Mouse (Mus musculus) forebrain, embryonic 14.5 days (tissue): ENCODE results near the gene Cars2. TPM values are rescaled to one million over a fixed set of nuclear protein-coding genes. Genes with fewer than 3 reads are reported as not detected.
"Not testable (repeated sequence)": the region's sequence is repeated elsewhere in the genome, so short reads cannot be mapped to it uniquely, and the experiment has no call there.

Source experiments
- ATAC-seq: fragments of 200-750 bp; cut with Nextera tagmentation; 2 replicates; pipeline ENCODE4 v1.8.0; 2017; ENCODE audit warnings: mild to moderate bottlenecking, moderate library complexity
- DNase-seq: peaks from one replicate; pipeline ENCODE4 v3.0.0-alpha.2; 2015; ENCODE audit warnings: low spot score
- H3K27ac ChIP-seq: fragments of 300-500 bp; sonication (generic); 2 replicates; pipeline ENCODE4 v1.5.1; 2014; ENCODE audit warnings: low read depth, mild to moderate bottlenecking, control low read depth, low read length, moderate library complexity
- H3K27me3 ChIP-seq: fragments of 300-500 bp; sonication (generic); replicated peaks from 2 replicates; pipeline ENCODE4 v1.6.1; 2014; ENCODE audit warnings: low read length, control low read depth, mixed read lengths; ENCODE audit not compliant: control insufficient read depth, insufficient read depth
- H3K36me3 ChIP-seq: fragments of 300-500 bp; sonication (generic); 2 replicates; pipeline ENCODE4 v1.6.1; 2014; ENCODE audit warnings: low read length, control low read depth; ENCODE audit not compliant: control insufficient read depth, insufficient read depth
- H3K4me1 ChIP-seq: fragments of 300-500 bp; sonication (generic); 2 replicates; pipeline ENCODE4 v1.6.1; 2014; ENCODE audit warnings: antibody characterized with exemption, low read length, control low read depth; ENCODE audit not compliant: control insufficient read depth, insufficient read depth
- H3K4me2 ChIP-seq: fragments of 300-500 bp; sonication (generic); 2 replicates; pipeline ENCODE4 v1.6.1; 2014; ENCODE audit warnings: mild to moderate bottlenecking, control low read depth, low read length
- H3K4me3 ChIP-seq: fragments of 300-500 bp; sonication (generic); 2 replicates; pipeline ENCODE4 v1.5.1; 2014; ENCODE audit warnings: low read depth, low read length, control low read depth
- H3K9ac ChIP-seq: fragments of 300-500 bp; sonication (generic); 2 replicates; pipeline ENCODE4 v1.6.1; 2014; ENCODE audit warnings: mild to moderate bottlenecking, low read length, control low read depth, moderate library complexity
- H3K9me3 ChIP-seq: fragments of 300-500 bp; sonication (generic); replicated peaks from 2 replicates; pipeline ENCODE4 v1.6.1; 2016; ENCODE audit warnings: low read length, control low read depth, mixed read lengths; ENCODE audit not compliant: control insufficient read depth
- WGBS: fragments of 180-500 bp; shearing (Covaris S2); extraction: QIAGEN DNeasy Blood & Tissue Kit; methylation state at CpG from one replicate; pipeline ENCODE4 v1.1.7; 2014; 5-methylcytosine and 5-hydroxymethylcytosine counted together
- polyA plus RNA-seq: library from polyadenylated mRNA; unstranded; fragments of >200 nt; fragmentation: Nextera tagmentation; extraction: Ambion mirVana; gene quantifications from 2 replicates; pipeline ENCODE4 v1.2.1, GENCODE M21; 2014

The Cars2 gene
- polyA plus RNA-seq, 1 experiment from 2014 or later: 26.0 TPM

DNA sequence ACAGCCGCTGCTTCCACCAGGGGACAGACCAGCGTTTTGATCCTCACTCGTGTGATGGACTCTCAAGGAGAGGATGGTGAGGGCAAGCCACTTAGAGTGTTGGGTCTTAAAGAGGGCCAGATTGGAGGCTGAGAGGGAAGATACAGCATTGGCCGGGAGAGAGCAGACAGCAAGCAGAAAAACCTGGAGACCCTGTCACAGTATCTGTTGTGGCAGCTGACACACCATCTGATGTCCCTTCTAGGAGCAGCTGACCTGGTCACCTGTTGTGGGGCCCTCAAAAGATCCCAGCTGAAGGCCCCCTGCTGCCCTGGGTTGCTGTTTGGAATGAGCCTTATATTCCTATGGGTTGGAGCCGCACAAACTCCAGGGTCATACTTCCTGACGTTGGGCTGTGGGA, 21.8 kb upstream of the Cars2 start:
- no peak for ATAC-seq
- no peak overlapping the region for H3K4me2 ChIP-seq

DNA sequence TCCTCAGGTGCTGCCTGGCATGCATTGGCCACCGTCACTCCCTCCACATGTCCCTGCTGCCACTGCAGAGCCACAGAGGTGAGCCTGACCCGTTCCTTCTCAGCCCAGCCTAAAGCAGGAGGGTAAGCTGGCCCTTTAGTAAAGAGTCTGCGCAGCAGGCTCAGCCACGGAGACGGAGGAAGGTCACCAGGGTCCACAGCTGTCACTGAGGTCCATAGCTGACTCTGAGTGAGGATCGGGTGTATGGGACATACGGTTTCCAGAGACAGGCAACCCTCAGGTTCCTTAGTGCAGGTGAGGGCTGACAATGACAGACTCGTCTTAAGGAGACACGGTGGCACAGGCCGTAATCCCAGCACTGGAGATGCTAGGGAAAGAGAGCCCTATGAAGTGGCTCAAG, 21.4 kb upstream of the Cars2 start:
- WGBS: 91% methylated on average over 10 of the region's 10 CpGs
- ATAC-seq: no peak
- DNase-seq: no peak
- H3K9ac ChIP-seq: no peak overlapping the region
- H3K4me2 ChIP-seq: no peak overlapping the region
- no peak overlapping the region for H3K27ac ChIP-seq
- 0 out of 2 replicates have a peak, but pooled peaks cover 3% of the 10 kb centered on the region for H3K4me1 ChIP-seq
- H3K27me3 ChIP-seq: no peaks in the 10 kb centered on the region
- no peak overlapping the region for H3K4me3 ChIP-seq
- H3K36me3 ChIP-seq: peaks cover 11% of the 10 kb centered on the region
- H3K9me3 ChIP-seq: no peaks in the 10 kb centered on the region

More for the DNA sequence above, 21.8 kb upstream of the Cars2 start:
- Histone ChIP-seq H3K4me3 (no peak overlapping the region), H3K27ac (no peak overlapping the region), H3K9me3 (no peaks in the 10 kb centered on the region), H3K27me3 (no peaks in the 10 kb centered on the region), H3K36me3 (0 out of 2 replicates have a peak, but pooled peaks cover 9% of the 10 kb centered on the region), H3K4me1 (0 out of 2 replicates have a peak, but pooled peaks cover 3% of the 10 kb centered on the region), H3K9ac (no peak overlapping the region)
- 79% methylated on average over 6 of the region's 6 CpGs for WGBS
- DNase-seq: no peak

DNA sequence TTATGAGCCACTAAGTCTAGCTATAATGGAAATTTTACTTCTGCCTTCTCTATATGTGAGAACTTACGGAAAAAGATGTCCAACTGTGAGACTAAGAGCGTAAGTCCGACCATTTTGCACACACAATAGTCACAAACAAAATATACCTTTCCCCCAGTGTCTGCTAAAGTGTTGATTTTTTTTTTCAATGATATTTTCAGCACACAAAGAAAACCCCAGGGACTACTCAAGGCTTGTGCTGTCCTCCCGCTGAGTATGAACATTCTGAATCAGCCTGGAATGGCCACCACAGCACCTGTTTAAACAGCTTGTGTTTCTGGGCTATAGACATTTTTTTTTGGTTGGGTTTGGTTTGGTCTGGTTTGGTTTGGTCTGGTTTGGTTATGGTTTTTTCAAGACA, 20.2 kb upstream of the Cars2 start:
- ATAC-seq (no peak), DNase-seq (no peak)
- peaks cover 14% of the 10 kb centered on the region for H3K36me3 ChIP-seq
- no peak overlapping the region for H3K27ac ChIP-seq
- H3K9me3 ChIP-seq: no peaks in the 10 kb centered on the region
- H3K9ac ChIP-seq: no peak overlapping the region
- 97% methylated on average over 4 of the region's 4 CpGs for WGBS
- no peaks in the 10 kb centered on the region for H3K4me1 ChIP-seq
- H3K4me2 ChIP-seq: no peak overlapping the region
- H3K4me3 ChIP-seq: no peak overlapping the region
- no peaks in the 10 kb centered on the region for H3K27me3 ChIP-seq

DNA sequence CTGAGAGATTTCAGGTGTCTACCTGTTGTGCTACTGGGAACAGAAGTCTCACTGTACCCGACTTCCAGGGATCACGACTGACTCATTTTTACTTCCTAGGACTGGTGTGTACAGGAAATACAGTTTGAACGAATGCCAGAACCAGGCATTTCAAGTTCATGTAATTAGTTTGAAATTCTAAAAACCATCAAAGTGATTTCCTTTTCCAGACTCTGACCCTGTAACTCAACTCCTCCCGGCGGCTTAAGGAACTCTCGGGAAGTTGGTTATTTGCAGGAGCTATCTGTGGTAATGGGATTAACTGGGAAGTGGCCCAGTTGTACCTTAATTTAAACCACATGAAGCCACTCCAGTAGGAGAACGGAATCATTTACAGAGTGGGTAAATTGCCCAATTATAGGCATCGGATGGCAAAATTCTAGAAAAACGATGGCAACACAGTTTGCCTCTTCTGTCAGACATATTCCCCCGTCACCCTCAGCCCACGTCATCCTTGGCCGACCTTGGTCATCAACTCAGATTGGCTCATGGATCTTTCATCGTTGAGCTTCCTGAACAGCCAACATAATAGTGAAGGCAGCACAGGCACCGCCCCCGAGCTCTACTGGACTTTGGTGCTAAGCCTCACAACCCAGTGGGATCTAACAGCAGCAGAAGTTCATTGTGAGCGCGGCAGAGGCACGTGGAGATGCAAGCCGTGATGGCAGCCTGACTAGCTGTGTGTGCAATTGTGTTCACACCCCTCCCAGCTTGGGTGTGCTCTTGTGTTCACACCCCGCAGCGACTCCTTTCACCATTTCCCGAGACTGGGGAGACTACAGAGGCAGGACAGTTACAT, 18.9 kb upstream of the Cars2 start:
- Histone ChIP-seq H3K4me1 (no peaks in the 10 kb centered on the region), H3K4me3 (no peak overlapping the region), H3K4me2 (no peak overlapping the region), H3K27me3 (no peaks in the 10 kb centered on the region), H3K9ac (no peak overlapping the region), H3K9me3 (peaks cover 3% of the 10 kb centered on the region; the same call in 1 of the 2 replicates), H3K36me3 (peaks cover 25% of the 10 kb centered on the region), H3K27ac (no peak overlapping the region)
- no peak for DNase-seq
- 88% methylated on average over 22 of the region's 22 CpGs for WGBS
- no peak for ATAC-seq

DNA sequence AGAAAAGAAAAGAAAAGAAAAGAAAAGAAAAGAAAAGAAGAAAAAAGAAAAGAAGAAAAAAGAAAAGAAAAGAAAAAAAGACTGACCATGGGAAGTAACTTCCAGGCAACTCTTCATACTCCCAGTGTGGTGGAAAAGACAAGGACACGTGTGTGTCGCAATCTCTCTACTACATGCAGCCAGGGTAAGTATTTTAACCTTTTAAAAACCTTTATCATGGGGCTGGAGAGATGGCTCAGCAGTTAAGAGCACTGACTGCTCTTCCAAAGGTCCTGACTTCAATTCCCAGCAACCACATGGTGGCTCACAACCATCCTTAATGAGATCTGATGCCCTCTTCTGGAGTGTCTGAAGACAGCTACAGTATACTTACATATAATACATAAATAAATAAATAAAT, 17.6 kb upstream of the Cars2 start:
- H3K9me3 ChIP-seq, H3K4me1 ChIP-seq, ATAC-seq, H3K27me3 ChIP-seq, H3K27ac ChIP-seq, DNase-seq, H3K4me3 ChIP-seq, H3K4me2 ChIP-seq, H3K9ac ChIP-seq: not testable (repeated sequence)
- WGBS: 98% methylated on average over 2 of the region's 2 CpGs
- H3K36me3 ChIP-seq: peaks cover 38% of the 10 kb centered on the region

DNA sequence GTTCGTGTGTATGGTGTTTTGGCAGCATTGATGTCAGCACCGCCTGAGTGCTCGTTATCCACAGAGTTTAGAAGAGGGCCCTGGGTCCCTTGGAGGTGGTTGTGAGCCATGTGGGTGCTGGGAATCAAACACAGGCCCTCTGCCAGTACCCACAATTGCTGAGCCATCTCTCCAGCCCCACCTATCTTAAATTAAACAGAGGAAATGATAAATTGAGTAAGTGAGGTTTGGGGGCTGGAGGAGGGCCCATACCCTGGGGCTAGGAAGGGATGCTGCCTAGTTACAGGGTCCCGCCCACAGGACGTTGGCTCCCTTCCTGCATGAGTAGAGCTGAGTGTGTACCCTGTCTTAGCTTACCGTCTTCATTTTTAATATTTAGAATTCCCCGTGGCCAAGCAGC, 14.1 kb upstream of the Cars2 start:
- WGBS: 89% methylated on average over 7 of the region's 7 CpGs
- DNase-seq (no peak), ATAC-seq (no peak)
- Histone ChIP-seq H3K4me3 (no peak overlapping the region), H3K4me1 (no peaks in the 10 kb centered on the region), H3K9ac (no peak overlapping the region), H3K36me3 (peaks cover 49% of the 10 kb centered on the region), H3K4me2 (no peak overlapping the region), H3K27me3 (no peaks in the 10 kb centered on the region), H3K9me3 (peaks cover 5% of the 10 kb centered on the region; the same call in 1 of the 2 replicates), H3K27ac (no peak overlapping the region)

DNA sequence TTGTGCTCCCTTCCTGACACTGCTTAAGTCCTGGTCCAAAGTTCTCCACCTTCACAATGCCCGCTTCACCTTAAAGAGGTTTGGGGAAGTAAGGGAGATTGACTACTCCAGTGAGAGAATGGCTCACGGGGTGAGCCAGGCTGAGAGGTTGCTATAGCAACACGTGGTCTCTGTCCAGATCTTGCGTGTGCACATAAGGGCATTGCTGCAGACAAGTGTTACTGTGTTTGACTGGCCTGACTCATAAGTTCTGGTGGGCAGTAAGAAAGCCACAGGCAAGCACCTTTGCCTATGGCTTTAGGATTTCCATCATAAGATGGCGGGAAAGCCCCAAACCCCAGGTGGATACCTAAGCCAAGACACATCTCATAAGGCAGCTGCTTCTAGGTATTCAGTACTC, 13.7 kb upstream of the Cars2 start:
- H3K4me2 ChIP-seq: no peak overlapping the region
- H3K4me3 ChIP-seq: no peak overlapping the region
- no peak overlapping the region for H3K9ac ChIP-seq
- DNase-seq: no peak
- no peak overlapping the region for H3K27ac ChIP-seq
- peaks cover 2% of the 10 kb centered on the region; the same call in 1 of the 2 replicates for H3K4me1 ChIP-seq
- peaks cover 49% of the 10 kb centered on the region for H3K36me3 ChIP-seq
- peaks cover 5% of the 10 kb centered on the region; the same call in 1 of the 2 replicates for H3K9me3 ChIP-seq
- ATAC-seq: no peak
- H3K27me3 ChIP-seq: no peaks in the 10 kb centered on the region
- WGBS: 88% methylated on average over 5 of the region's 5 CpGs

DNA sequence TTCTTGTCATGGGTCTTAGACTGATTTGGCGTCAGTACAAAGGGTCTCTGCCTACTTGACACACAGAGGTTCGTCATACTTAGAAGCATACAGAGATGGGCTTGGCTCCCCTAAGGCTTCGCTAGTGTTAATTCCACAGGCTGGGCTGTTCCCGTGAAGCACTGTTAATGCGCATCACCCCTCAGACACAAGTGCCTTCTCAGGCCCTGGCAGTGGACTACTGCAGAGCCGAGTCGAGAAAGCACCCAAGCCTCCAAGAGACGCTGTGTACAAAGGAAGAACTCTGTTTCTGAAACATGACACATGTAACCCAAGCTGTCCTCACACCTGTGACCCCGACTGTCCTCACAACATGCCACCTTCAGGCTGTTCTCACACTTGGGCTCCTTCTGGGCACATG, 9.6 kb upstream of the Cars2 start:
- H3K9me3 ChIP-seq: peaks cover 5% of the 10 kb centered on the region; the same call in 1 of the 2 replicates
- H3K9ac ChIP-seq: no peak overlapping the region
- DNase-seq (no peak), ATAC-seq (no peak)
- peaks cover 7% of the 10 kb centered on the region; the same call in 1 of the 2 replicates for H3K4me1 ChIP-seq
- H3K36me3 ChIP-seq: peaks cover 30% of the 10 kb centered on the region
- 90% methylated on average over 9 of the region's 9 CpGs for WGBS
- no peak overlapping the region for H3K4me3 ChIP-seq
- H3K4me2 ChIP-seq: no peak overlapping the region
- no peak overlapping the region for H3K27ac ChIP-seq
- H3K27me3 ChIP-seq: no peaks in the 10 kb centered on the region

DNA sequence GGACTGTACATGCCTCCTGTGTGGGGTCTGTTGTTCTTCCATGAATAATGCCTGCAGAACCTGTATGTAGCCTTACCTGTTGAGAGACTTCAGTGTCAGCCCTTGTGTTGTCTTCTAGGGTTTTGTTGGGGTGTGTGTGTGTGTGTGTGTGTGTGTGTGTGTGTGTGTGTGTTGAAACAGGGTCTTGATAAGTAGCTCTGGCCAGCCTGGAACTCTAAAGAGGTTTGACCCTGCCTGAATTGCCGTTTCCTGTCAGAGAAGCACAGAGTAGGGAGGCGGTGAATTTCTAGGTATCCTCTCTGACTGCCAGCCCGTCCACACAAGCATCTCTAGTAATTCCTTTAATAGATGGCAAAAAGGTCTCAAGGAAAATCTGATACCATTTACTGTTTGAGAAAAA, 8.9 kb upstream of the Cars2 start:
- Histone ChIP-seq H3K4me2 (peak overlapping the region; percentile 82; the same call in 1 of the 2 replicates), H3K27me3 (no peaks in the 10 kb centered on the region), H3K36me3 (peaks cover 24% of the 10 kb centered on the region), H3K4me1 (peaks cover 8% of the 10 kb centered on the region; the same call in 1 of the 2 replicates), H3K27ac (no peak overlapping the region), H3K4me3 (no peak overlapping the region), H3K9ac (no peak overlapping the region), H3K9me3 (peaks cover 3% of the 10 kb centered on the region; the same call in 1 of the 2 replicates)
- DNase-seq (no peak), ATAC-seq (no peak)
- WGBS: 91% methylated on average over 3 of the region's 3 CpGs
